Mouse (Mus musculus) kidney, adult 11 months (tissue): ENCODE data around the gene Tmprss7.

Experiments used
- DNase-seq: peaks from one replicate; pipeline ENCODE4 v3.0.0; 2022

Gene Tmprss7

DNA sequence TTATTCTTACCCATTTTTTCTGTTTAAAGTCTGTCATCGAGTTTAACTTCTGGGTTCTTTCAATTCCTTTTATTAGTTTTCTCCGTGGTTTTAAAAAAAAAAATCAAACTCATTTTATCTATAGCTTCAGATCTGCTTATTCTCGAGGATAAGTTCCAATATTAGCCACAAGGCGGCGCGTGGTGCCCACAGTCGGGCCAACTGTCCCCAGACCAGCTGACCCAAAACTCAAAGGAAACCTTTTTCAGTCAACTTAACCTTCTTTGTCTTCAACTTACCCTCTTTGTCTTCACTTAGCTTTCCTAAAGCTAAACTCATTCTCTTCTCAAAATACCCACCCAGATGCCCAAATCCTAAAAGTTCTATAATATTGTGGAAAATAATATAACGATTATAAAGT, 8.6 kb downstream of the Tmprss7 start:
- peak; percentile 10 for DNase-seq

DNA sequence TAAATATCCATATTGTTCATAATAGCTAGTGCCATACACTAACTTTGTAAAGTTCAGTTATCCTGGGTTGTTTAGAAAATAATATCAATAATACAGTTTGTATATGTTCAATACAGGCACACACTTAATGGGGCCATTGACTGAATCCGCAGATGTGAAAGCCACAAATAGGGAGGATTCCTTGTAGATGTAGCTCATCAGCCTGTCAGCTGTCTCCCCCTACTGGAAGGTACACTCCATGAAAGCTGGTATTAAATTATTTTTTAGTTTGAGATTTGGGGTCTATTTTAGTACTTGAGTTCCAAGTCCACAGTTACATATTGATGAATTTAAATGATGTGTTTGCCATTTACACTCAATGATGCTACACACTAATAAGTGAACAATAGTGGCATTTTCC, 17.0 kb downstream of the Tmprss7 start:
- DNase-seq = no peak

DNA sequence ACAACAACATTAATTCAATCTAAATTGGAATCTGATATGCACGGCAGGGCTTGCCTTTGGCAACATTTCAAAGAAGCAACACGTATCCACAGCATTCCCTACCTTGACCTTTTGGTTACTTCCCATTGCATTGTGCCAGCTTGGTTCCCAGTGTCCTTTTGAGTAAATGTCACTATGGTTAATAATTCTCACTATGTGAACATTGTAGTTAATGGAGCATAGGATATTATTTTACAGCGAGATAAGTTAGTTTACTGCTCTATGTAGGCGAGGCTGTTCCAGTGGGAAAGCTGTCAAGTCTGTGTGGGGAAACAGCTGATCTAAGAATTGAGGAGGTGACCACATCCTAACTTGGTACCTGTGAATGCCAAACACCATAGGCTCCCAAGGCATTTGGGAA, 23.5 kb downstream of the Tmprss7 start:
- DNase-seq = peak; percentile 6

DNA sequence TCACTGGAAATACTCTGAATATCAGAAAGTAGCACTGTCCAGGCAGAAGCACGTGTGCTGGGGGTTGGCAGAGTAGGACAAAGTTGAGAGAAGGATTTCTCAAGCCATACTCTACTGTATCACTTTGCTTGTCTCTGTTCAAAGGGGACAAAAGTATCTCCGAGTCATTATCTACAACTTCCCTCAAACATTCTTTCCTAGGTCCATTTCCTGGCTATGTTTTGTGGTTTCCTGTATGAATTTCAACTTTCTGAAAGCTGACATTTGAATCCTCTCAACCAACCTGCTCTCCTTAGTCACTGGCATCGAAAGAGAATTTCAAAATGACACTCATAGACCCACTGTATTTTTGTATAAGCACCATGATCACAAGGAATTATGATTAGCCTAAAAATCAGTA, 25.3 kb downstream of the Tmprss7 start:
- no peak for DNase-seq

DNA sequence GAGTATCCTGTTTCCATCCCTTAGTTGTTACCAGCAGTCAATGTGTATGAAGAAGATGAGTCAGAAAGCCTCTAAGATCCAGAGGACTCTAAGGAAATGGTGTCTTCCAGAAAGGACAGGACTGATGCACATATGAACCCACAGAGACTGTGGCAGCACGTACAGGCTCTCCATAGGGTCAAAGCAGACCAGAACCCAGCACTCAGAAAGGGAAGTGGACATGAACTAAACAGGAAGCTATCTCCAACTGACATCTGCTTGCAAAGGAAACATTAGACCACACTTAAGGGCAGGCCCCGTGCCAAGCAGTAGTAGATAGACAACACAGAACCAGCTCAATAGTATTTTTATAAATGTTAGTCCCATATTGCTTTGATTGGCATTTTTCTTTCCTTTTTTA, 27.3 kb downstream of the Tmprss7 start:
- no peak for DNase-seq

DNA sequence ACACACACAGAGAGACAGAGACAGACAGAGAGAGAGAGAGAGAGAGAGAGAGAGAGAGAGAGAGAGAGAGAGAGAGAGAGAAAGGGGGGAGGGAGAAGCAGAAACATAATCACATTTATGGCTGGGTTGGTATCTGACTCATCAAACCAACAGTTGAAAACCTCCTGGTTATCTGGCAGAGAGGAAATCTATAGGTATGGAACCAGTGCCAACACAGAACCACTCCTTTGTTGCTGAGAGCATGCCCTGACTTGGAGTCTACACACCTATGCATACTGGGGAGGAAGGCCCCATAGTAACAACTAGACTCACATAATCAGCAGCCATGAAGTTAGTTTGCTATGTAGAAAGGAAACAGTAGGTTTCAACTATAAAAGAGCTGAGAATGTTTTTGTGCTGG, 31.1 kb downstream of the Tmprss7 start:
- no peak for DNase-seq

DNA sequence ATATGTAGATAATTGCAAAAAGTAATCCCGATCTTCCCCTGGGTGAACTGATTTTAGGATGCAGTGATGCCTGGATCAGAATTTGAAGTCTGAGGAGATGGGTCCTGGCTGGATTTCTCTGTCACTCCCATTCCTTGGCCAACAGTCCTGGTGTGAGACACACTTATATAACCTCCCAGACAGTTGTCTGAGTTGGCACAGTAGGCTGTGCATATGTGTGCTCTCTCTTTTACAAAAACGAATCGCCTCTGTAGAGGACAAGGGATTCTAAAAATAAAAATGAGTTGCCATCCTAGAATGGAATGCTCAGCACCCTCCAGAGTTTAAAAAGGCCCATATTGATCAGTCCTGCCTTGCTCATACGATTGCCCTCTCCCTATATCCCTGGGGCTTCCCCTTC, 33.9 kb downstream of the Tmprss7 start:
- no peak for DNase-seq

DNA sequence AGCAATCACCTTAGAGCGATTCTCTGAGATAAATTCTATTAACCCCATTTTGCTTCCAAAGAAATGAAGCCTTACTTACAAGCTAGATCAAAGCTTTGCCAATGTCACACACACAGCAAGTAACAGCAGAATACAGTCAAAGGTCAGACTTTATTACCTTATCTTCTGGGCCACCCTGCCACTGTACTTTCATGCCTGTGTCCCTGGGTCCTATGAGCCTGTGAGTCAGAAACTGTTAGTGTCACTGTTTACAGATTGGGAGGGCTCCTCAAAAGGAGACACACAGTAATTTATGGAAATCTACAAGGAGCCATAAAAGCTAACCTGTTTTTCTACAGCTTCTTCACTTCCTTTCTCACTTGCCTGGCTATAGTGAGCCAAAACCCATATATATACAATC, 35.2 kb downstream of the Tmprss7 start:
- no peak for DNase-seq

DNA sequence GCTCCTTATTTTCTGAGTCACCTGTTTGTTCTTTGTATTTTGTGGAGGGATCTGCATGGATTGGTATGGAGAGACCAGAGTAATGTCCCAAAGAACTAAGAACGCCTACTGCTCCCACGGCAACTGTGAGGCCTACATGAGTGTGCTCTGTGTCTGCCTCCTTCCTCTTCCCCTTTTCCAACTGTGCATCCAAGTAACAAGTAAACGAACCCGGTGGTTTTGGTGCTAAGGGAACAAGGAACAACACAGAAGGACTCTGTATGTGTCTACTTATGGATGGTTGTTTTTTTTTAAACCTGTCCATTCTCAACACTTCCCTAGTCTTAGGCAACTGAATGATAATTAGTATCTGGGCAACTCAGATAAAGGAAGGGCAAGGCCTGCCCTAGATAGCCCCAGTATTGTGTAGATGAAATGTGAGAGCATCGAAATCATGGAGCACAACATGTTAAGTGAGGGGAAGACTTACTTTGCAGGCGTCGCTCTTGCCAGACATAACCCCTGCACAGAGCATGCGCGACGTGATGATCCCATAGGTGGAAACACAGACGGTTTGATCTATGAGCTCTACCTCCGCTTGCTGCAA, 35.8 kb downstream of the Tmprss7 start:
- no peak for DNase-seq

DNA sequence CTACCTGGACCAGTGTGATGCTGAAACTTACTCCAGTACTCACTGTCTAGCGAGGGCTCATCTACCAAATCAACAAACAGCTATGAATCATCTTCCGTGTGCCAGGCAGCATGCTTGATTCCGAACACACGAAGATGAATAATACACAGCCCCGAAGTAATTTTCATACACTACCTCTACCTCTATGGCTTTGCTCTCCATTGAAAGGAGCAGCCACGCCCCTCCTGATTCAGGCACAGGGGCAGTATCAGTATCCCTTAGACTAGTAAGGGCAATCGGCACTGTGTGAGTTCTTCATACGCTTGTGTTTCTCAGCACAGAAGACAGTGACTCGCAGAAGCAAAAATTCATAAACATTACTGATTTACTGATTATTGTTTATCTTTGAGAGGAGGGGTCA, 39.0 kb downstream of the Tmprss7 start:
- DNase-seq = no peak

DNA sequence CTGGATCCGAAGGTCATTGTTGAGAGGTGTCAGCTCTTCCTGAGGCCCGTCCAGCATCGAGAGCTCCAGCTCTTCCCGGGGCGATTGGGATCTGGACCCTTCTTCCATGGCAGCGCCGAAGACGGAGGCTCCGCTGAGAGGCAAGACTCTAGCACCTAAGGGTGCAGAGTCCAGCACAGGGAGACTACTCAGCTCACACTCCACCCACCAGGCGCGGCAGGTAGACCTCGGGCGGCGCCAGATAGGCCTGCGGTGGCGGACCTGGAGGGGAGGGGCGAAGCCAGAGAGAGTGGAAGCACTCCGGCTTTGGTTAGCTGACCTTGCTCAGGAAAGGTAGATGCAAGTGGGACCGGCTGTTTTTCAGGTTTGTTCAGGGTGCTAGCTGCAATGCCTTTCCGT, 39.5 kb downstream of the Tmprss7 start, which contains the start of gene BC016579:
Gene BC016579 (minus strand): TSS at position 135 of the 399 bp plus-strand sequence.
- peak; percentile 48 for DNase-seq

DNA sequence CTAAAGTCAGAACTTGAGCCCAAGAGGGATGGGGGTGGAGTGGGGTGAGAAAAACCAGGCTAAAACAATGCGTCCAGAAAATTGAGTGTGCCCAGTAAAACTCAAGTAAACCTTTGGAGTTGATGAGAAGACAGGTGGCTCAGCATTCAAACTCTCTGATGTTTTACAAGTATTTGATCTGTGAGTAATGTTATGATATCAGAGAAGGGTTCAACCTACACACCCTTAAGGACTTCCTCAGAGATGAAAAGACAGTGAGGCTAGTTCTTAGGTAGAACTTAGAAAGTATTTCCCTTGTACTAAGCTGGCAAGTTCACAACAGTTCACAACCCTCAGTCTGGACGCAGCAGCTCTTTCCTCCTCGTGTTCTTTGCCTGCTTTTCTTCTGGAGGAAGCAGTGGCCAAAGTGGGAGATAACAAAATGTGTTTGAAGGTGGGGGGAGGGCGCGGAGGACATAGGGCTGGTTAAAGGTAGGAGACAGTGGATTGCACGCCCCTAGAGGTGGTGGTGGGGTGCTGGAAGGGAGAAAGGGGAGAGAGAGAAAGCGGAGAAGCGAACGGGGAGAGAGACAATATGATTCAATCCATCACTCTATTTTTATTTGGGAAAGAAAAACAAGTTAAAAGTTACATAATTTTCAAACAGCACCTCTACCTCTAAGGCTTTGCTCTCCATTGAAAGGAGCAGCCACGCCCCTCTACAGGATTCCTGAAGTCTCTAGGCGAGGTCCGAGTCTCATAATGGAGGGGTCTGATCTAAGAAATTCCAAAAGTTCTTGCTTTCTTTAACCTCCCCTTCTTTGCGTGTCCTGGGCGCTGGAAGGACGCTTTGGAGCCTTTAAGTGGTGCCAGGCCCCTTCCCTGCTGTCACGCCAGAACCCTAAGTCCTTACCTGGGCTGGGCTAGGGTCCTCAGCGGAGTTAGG, 40.2 kb downstream of the Tmprss7 start:
- no peak for DNase-seq

DNA sequence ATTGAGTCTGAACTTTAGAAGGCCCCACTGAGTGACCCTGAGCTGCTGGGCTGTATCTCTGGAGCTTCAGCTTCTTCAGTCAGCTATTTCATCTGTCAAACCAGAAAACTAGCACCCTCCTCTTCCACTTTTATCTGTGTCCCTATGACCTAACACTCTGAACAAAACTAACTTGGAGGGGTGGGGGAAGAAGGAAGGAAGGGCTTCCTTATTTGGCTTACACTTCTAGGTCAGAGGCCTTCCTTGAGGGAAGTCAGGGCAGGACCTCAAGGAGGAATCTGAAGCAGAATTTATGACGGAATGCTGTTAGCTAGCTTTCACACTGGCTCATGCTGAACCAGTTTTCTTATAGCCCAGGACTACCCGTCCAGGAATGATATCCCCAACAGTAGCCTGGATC, 42.0 kb downstream of the Tmprss7 start:
- DNase-seq = no peak

DNA sequence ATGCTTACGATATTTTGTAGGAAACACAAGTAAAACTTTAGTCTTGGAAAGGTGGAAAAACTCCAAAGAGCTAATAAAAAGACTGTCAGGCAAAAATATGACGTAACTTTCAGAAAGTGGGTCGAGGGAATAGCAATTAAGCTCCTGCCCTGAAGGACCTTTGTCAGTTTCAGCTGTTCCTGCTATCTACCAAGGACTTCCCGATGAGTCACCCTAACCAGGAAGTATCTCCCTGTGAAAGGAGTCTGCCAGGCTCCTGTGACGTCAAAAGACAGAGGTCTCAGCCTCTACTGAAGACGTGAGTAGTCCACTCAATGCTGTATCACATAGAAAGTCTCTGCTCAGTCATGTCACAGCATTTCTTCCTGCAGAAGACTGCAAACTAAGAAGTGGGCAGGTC, 49.1 kb downstream of the Tmprss7 start:
- no peak for DNase-seq

DNA sequence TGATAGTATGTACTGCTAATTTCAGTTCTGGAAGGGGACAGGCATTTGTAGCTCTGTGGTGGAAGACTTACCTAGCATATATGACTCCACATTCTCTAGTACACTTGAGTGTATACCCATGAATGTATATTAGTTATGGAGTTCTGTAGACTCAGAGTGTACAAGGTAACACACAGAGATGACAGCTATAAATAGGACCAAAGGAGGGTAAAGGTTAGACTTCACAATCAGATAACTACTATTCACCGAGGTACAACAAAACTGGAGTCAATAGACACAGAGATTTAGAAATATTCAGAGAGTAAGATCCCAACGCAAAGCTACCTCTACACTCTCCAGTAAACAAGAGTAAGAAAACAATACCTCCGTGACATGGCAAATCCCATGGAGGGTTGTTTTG, 49.5 kb downstream of the Tmprss7 start:
- no peak for DNase-seq

DNA sequence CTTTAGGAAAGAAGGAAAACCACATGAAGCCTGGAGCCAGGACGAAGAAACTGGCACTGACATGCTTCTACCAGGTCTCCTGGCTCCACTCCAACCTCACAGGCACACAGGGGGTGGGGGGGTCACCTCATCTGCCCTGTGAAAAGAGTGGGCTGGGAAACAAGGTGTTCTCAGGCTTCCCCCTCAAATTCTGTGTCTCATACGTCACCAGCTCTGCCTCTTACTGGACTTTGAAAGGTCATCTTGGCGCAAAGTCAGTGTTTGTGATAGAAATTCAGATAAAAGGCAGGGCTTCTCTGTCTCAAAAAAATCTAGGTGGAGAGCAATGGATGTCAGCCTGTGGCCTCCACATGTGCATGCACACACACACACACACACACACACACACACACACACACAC, 52.2 kb downstream of the Tmprss7 start:
- no peak for DNase-seq

DNA sequence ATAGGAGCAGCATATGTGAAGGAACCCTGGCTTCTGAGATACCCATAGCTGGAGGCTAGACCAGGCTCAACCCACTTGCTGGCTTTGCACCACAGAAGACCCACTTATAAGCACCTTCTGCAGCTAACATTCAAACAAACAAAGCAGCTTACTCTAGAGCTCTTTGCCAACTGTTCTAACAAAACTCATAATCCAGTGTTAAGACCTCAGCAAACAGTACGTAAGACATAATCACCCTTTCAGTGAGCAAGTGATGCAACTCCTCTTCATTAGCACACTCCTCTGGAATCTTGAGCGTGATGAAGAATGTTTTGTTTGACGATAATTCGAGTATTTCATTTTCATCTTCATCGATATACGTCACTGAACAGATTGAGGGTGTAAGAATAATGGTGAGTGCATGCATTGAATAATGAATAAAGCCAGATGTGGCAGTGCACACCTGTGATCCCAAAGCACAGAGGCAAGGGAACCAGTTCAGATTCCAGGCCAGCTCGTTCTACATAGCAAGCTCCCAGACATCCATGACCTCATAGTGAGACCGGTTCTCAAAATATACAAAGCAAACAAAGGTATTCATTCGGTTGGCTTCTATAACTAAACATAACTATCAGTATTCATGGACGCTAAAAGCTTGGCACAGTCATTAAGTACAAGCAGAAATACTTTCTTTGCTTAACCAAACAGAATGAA, 53.2 kb downstream of the Tmprss7 start:
- DNase-seq = no peak

DNA sequence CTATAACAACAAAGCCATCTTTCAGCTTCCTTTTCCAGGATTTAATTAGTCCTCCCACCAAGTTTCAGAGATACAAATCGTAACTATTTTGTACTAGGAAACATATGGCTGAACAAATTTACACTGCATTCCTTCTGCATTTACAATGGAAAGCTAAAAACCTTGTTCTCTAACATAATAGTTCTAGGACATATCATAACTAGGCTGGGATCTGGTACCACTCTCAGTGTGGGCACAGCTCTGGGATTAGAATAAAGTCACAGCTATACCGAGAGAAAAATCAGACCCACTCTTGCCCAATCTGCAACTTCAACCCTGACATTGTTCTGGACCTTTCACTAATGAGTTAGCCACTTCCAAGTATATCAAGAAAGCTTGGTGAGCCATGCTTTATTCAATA, 57.6 kb downstream of the Tmprss7 start:
- no peak for DNase-seq

DNA sequence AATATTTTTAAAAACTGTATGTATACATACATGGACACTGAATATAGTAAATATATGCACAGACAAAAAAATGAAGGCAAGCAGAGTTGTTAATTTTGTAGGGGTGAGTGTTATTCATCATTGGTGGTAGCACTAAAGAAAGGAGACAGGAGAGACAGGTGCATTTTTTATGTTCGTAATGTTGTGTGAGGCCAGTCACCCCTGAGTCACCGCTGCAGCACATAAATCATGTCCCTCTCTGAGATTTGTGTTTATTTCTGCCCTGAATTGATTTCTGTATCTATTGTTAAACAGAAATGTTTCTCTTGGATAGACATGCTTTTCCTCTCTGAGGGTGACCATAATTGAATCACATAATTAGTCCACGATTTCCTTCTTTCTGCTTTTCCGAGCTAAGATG, 61.0 kb downstream of the Tmprss7 start:
- no peak for DNase-seq

DNA sequence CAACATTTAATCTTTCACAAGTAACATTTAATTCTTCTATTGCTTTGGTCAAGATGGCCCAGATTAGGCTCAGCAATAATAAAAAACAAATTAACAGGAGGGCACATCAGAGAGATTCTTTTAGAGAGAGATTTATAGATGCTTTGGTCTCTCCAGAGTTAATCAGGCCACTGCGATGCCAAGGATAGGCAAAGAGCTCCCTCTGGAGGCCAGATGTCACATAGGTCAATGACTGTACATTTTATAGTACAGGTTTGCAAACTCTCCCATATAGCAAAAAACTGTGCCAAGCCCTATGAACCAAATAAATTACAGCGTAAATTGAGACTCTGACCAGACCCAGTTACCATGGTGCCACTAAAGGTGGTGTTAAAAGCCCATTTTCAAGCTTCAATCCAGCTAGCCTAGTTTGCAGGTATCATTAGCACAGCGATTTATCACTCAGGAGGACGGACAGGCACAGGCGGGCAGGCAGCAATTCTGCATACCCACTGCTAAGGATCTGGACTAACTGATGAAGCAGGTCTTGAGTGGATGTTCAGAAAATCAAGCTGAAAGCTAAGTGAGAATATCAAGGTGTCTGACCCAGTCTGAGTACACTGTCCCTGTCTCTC, 63.0 kb downstream of the Tmprss7 start:
- peak; percentile 33 for DNase-seq

DNA sequence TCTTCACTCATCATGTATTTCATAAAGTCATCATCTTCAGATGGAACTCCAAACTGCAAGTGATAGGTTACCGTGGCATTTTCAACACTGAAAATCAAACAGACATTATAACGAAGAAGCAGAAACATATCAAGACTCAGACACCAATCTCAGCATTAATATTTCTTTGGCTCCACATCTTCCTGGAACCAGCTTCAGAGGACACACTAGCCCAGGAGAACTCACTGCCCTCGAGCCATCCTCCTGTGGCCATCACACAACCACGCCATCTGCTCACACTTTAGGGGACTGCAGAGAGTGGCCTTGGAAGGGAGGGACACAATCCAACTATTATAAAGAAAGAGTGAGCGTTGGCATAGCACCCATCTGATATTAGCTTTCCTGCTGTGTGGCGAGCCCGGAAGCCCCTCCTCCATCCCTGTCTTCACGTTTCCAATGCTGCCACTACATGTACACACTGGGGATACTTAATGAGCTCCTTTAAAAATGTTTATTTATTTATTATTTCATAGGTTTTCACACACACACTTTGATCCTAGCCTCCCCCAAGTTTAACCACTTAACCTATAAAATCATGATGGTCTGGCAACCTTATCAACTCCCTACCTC, 63.9 kb downstream of the Tmprss7 start:
- DNase-seq = no peak

DNA sequence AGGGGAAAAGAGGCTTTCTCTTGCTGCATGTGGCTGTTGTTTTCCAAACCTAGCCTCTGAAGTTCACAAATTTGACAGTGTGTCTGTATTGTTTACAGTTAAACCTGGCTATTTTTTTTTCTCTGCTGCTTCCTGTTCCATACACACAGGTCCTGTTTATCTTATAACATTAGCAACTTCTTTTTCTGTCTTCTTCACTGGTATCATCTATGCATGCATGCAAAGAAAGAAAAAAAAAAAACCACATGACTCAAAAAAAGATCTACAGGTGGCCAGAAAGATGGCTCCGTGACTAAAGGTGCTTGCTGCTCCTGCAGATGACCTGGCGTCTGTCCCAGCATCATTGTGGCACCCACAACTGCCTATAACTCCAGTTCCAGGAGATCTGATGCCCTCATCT, 68.1 kb downstream of the Tmprss7 start:
- DNase-seq = no peak

DNA sequence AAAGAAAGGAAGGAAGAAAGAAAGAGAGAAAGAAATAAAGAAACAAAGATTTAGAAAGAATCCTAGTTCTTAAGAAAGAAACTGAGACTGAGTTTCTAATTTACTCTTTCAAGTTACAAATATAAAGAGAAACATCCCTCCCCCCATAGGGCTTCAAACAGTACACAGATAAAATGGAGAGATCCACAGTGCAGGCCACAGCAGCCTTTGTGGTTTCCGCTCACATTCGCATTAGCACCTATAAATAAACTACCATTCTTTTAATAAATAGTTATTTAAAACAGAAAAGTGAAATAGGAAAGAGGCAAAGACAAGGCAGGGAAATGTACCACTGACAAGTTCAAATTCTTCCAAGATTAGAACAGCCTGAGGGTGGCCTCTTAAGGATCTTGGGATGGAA, 68.7 kb downstream of the Tmprss7 start:
- no peak for DNase-seq
